Mouse (Mus musculus) neutrophil, adult 5-6 weeks (primary cell): ENCODE results near the gene Ppp1r14a. TPM values are rescaled to one million over a fixed set of nuclear protein-coding genes. Genes with fewer than 3 reads are reported as not detected.

Source experiments
- ATAC-seq: fragments of 151-379, 151-347 bp; 2 replicates; pipeline ENCODE4 v1.8.0; 2017; ENCODE audit warnings: mild to moderate bottlenecking, moderate TSS enrichment; ENCODE audit not compliant: insufficient number of reproducible peaks, poor library complexity, low FRiP score, severe bottlenecking; ENCODE audit errors: extremely low read depth
- total RNA-seq: library from RNA; stranded (forward); fragments of 200-1000 nt; gene quantifications from 2 replicates; pipeline ENCODE4 v1.2.3, GENCODE M21; 2017

The Ppp1r14a gene
- total RNA-seq, 1 experiment from 2014 or later: not detected

GRCm38 (mm10) chr7:29276715-29277114 is 12.4 kb upstream of the Ppp1r14a start:
- ATAC-seq: no peak

- no peak for ATAC-seq
These were observed 11.6 kb upstream of the Ppp1r14a start for GRCm38 (mm10) chr7:29277510-29277909.

GRCm38 (mm10) chr7:29279261-29279660 is 9.8 kb upstream of the Ppp1r14a start:
- no peak for ATAC-seq

GRCm38 (mm10) chr7:29279924-29280323 is 9.2 kb upstream of the Ppp1r14a start:
- ATAC-seq: no peak

GRCm38 (mm10) chr7:29280801-29281200 is 8.3 kb upstream of the Ppp1r14a start:
- no peak for ATAC-seq

GRCm38 (mm10) chr7:29281201-29282073 is 7.7 kb upstream of the Ppp1r14a start, which contains the start of gene Spint2:
Gene Spint2 (minus strand): TSS chr7:29281912.
- peak; percentile 34; the same call in 1 of the 2 replicates for ATAC-seq

- ATAC-seq: no peak
These were observed 7.0 kb upstream of the Ppp1r14a start for GRCm38 (mm10) chr7:29282074-29282554.

- no peak for ATAC-seq
These were observed 5.2 kb upstream of the Ppp1r14a start for GRCm38 (mm10) chr7:29283876-29284275.

GRCm38 (mm10) chr7:29284523-29284922 is 4.6 kb upstream of the Ppp1r14a start:
- no peak for ATAC-seq

- no peak for ATAC-seq
These were observed 1.6 kb upstream of the Ppp1r14a start for GRCm38 (mm10) chr7:29287481-29287880.

- ATAC-seq: no peak
These were observed 1.0 kb upstream of the Ppp1r14a start for GRCm38 (mm10) chr7:29288079-29288478.

- ATAC-seq: no peak
These were observed 748 bp downstream of the Ppp1r14a start for GRCm38 (mm10) chr7:29289856-29290255.

GRCm38 (mm10) chr7:29290691-29291485 is 1.8 kb downstream of the Ppp1r14a start:
- ATAC-seq: no peak

GRCm38 (mm10) chr7:29291616-29292457 is 2.7 kb downstream of the Ppp1r14a start:
- no peak for ATAC-seq

GRCm38 (mm10) chr7:29292458-29293098 is 3.5 kb downstream of the Ppp1r14a start:
- no peak for ATAC-seq

- no peak for ATAC-seq
These were observed 4.3 kb downstream of the Ppp1r14a start for GRCm38 (mm10) chr7:29293131-29294065.

GRCm38 (mm10) chr7:29294111-29294761 is 5.1 kb downstream of the Ppp1r14a start:
- no peak for ATAC-seq
